Mouse (Mus musculus) monocyte, adult 5-6 weeks (primary cell): Measurements from ENCODE around the gene R3hdm2. TPM values are rescaled to one million over a fixed set of nuclear protein-coding genes. Genes with fewer than 3 reads are reported as not detected.

Experiments
- total RNA-seq: library from RNA; stranded (forward); fragments of 200-1000, 200-491, 200-594 nt; gene quantifications from 3 replicates; pipeline ENCODE4 v1.2.3, GENCODE M21; 2017

The R3hdm2 gene
- total RNA-seq, 1 experiment from 2014 or later: 32.1 TPM

Other genes starting within 250 kb of the R3hdm2 start
- 166 to 275 TPM (median 211 TPM) in 3 replicates for gene B4galnt1, start 215.1 kb upstream of the R3hdm2 start, total RNA-seq
- 3.2 to 4.2 TPM (median 3.5 TPM) in 3 replicates for gene Slc26a10, start 199.7 kb upstream of the R3hdm2 start, total RNA-seq
- 1.9 TPM in 1 of 3 replicates, not detected in the others for gene Arhgef25, start 190.2 kb upstream of the R3hdm2 start, total RNA-seq
- gene Dtx3, start 184.6 kb upstream of the R3hdm2 start, total RNA-seq: 3.8 to 17.3 TPM (median 8.8 TPM) in 3 replicates
- 15.7 to 32.0 TPM (median 21.5 TPM) in 3 replicates for gene Pip4k2c, start 168.7 kb upstream of the R3hdm2 start, total RNA-seq
- gene Kif5a, start 117.0 kb upstream of the R3hdm2 start, total RNA-seq: 0.19 to 0.48 TPM in 2 of 3 replicates, not detected in the other
- gene Dctn2, start 114.0 kb upstream of the R3hdm2 start, total RNA-seq: 89.0 to 104 TPM (median 92.1 TPM) in 3 replicates
- 4.2 to 15.5 TPM (median 12.1 TPM) in 3 replicates for gene Mbd6, start 91.3 kb upstream of the R3hdm2 start, total RNA-seq
- 56.6 to 72.2 TPM (median 64.5 TPM) in 3 replicates for gene Mars, start 68.5 kb upstream of the R3hdm2 start, total RNA-seq
- gene Arhgap9, start 58.4 kb upstream of the R3hdm2 start, total RNA-seq: 101 to 125 TPM (median 109 TPM) in 3 replicates
- not detected in 3 replicates for gene Gli1, start 38.4 kb upstream of the R3hdm2 start, total RNA-seq
- not detected in 3 replicates for gene Inhbe, start 25.9 kb upstream of the R3hdm2 start, total RNA-seq
- not detected in 3 replicates for gene Inhbc, start 9.9 kb upstream of the R3hdm2 start, total RNA-seq
- gene Stac3, start 121.4 kb downstream of the R3hdm2 start, total RNA-seq: 0.32 to 9.8 TPM (median 1.4 TPM) in 3 replicates
- not detected in 3 replicates for gene Ndufa4l2, start 134.6 kb downstream of the R3hdm2 start, total RNA-seq
- gene Shmt2, start 142.1 kb downstream of the R3hdm2 start, total RNA-seq: 7.9 to 28.8 TPM (median 11.5 TPM) in 3 replicates
- gene Nxph4, start 154.2 kb downstream of the R3hdm2 start, total RNA-seq: not detected in 3 replicates
- 147 to 219 TPM (median 171 TPM) in 3 replicates for gene Lrp1, start 240.8 kb downstream of the R3hdm2 start, total RNA-seq